Mouse (Mus musculus) embryonic fibroblast, embryonic 13.5 days (primary cell): ENCODE data around the gene Mrnip.

Experiments
- CTCF ChIP-seq: IDR thresholded peaks from 2 replicates; pipeline ENCODE4 v1.5.1; 2011; ENCODE audit warnings: mild to moderate bottlenecking, control low read depth, low read length, moderate library complexity, borderline replicate concordance; ENCODE audit not compliant: insufficient read depth
- POLR2A ChIP-seq: IDR thresholded peaks from 2 replicates; pipeline ENCODE4 v1.6.1; 2011; ENCODE audit warnings: low read depth, mild to moderate bottlenecking, control low read depth, low read length, moderate library complexity

DNA sequence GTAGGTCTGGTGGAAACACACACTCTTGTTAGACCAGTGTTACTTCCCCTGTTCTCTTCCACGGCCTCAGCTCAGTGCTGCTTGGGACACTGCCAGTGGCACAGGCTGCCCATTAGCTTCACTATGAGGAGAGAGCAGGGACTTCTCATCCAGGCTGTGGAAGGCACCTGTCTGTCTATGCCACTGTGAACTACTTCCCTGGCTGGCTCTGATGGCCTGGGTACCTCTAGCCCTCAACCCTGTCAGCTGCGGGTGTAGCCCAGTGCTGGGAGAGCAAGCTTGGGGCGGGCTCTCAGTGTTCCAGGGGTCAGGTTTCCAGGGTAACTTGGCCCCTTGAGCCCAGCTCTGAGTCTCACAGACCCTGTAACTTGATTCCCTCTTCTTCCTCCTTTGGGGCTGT is 54.5 kb downstream of the Mrnip start:
- TF ChIP-seq CTCF (no peak), POLR2A (no peak)
